Mouse (Mus musculus) limb, embryonic 13.5 days (tissue): ENCODE data around the gene Hoxd11. TPM values are rescaled to one million over a fixed set of nuclear protein-coding genes. Genes with fewer than 3 reads are reported as not detected.

Experiments
- ATAC-seq: fragments of 200-750 bp; cut with Nextera tagmentation; 2 replicates; pipeline ENCODE4 v1.8.0; 2017; ENCODE audit warnings: low read depth, moderate number of reproducible peaks, moderate TSS enrichment; ENCODE audit not compliant: low FRiP score
- H3K27ac ChIP-seq: fragments of 300-500 bp; sonication (generic); 2 replicates; pipeline ENCODE4 v1.5.1; 2015; ENCODE audit warnings: inconsistent platforms, mild to moderate bottlenecking, moderate library complexity
- H3K27me3 ChIP-seq: fragments of 300-500 bp; sonication (generic); 2 replicates; pipeline ENCODE4 v1.6.1; 2015; ENCODE audit warnings: mild to moderate bottlenecking, inconsistent platforms
- H3K36me3 ChIP-seq: fragments of 300-500 bp; sonication (generic); 2 replicates; pipeline ENCODE4 v1.6.1; 2015; ENCODE audit warnings: inconsistent platforms, mild to moderate bottlenecking, moderate library complexity
- H3K4me1 ChIP-seq: fragments of 300-500 bp; sonication (generic); 2 replicates; pipeline ENCODE4 v1.6.1; 2015; ENCODE audit warnings: inconsistent platforms
- H3K4me2 ChIP-seq: fragments of 300-500 bp; sonication (generic); replicated peaks from 2 replicates; pipeline ENCODE4 v1.6.1; 2015; ENCODE audit warnings: inconsistent platforms, mild to moderate bottlenecking, moderate library complexity
- H3K4me3 ChIP-seq: fragments of 300-500 bp; sonication (generic); 2 replicates; pipeline ENCODE4 v1.5.1; 2015; ENCODE audit warnings: moderate library complexity, mild to moderate bottlenecking, inconsistent platforms
- H3K9ac ChIP-seq: fragments of 300-500 bp; sonication (generic); 2 replicates; pipeline ENCODE4 v1.6.1; 2015; ENCODE audit warnings: mild to moderate bottlenecking, inconsistent platforms
- H3K9me3 ChIP-seq: fragments of 300-500 bp; sonication (generic); 2 replicates; pipeline ENCODE4 v1.6.1; 2016; ENCODE audit warnings: inconsistent platforms
- WGBS: fragments of 180-500 bp; shearing (Covaris S2); methylation state at CpG from one replicate; pipeline ENCODE4 v1.1.7; 2015; 5-methylcytosine and 5-hydroxymethylcytosine counted together
- polyA plus RNA-seq: library from polyadenylated mRNA; unstranded; fragments of >200 nt; fragmentation: Nextera tagmentation; extraction: Ambion mirVana; gene quantifications from 2 replicates; pipeline ENCODE4 v1.2.1, GENCODE M21; 2015

Gene Hoxd11
- polyA plus RNA-seq, 1 experiment from 2014 or later: 19.1 TPM

DNA sequence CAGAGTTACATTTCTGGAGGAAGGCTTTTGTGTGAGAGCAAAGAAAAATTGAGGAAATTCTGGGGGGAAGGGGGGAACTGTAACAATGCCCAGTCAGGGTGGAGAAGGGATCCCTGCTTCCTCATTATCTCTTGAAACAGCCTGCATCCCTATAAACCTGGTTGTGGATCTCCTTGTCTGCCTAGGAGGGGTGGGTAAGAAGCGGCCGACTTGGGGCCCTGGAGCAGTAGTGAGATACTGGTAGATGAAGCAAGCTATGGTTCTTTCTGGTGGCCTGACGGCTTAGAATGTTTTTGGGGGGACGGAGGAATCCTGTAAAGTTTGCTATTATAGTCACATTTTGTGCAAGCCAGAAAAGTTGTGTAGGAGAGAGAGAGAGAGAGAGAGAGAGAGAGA is 14.1 kb downstream of the Hoxd11 start:
- WGBS: 15% methylated on average over 4 of the region's 4 CpGs
- peaks cover 13% of the 10 kb centered on the region; the same call in 1 of the 2 replicates for H3K36me3 ChIP-seq
- H3K4me3 ChIP-seq: peak overlapping the region; percentile 60
- H3K27ac ChIP-seq: peak overlapping the region; percentile 95
- peaks cover 55% of the 10 kb centered on the region for H3K27me3 ChIP-seq
- no peaks in the 10 kb centered on the region for H3K9me3 ChIP-seq
- H3K9ac ChIP-seq: peak overlapping the region; percentile 92
- no peak for ATAC-seq
- peak overlapping the region; percentile 91 for H3K4me2 ChIP-seq
- peaks cover 61% of the 10 kb centered on the region for H3K4me1 ChIP-seq

DNA sequence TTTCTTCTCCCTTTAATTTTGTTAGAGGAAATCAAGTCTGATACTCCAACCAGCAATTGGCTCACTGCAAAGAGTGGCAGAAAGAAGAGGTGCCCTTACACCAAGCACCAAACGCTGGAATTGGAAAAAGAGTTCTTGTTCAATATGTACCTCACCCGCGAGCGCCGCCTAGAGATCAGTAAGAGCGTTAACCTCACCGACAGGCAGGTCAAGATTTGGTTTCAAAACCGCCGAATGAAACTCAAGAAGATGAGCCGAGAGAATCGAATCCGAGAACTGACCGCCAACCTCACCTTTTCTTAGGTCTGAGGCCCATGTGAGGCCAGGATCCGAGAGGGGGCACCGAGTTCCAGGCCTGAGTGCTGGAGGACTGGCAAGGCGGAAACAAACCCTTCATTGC is 14.7 kb downstream of the Hoxd11 start:
- Histone ChIP-seq H3K27ac (peak overlapping the region; percentile 39; the same call in 1 of the 2 replicates), H3K27me3 (peaks cover 53% of the 10 kb centered on the region), H3K36me3 (peaks cover 13% of the 10 kb centered on the region; the same call in 1 of the 2 replicates), H3K4me2 (peak overlapping the region; percentile 91), H3K4me1 (peaks cover 64% of the 10 kb centered on the region), H3K9ac (peak overlapping the region; percentile 92), H3K4me3 (peak overlapping the region; percentile 60), H3K9me3 (no peaks in the 10 kb centered on the region)
- ATAC-seq: no peak
- WGBS: 9% methylated on average over 16 of the region's 16 CpGs

DNA sequence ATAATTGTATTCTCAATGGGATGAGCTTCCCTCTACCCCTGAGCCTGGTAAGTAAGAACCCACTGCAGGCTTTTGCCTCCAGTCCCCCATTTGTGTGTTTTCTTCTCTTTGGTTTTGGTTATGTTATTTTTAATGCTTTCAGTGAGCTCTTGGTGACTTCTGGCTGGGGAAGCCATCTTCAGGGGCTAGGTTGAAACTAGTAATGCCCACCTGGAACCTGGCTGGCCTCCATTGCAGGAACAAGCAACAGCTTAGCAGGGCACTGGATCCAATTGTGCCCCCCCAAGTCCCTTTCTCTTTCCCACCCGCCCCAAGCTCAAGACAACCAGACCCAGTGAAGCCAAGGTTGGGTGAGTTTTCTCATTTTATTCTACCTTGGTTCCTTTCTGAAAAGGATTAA is 16.0 kb downstream of the Hoxd11 start:
- H3K27ac ChIP-seq: peak overlapping the region; percentile 81
- peak overlapping the region; percentile 60 for H3K4me3 ChIP-seq
- ATAC-seq: no peak
- peaks cover 72% of the 10 kb centered on the region for H3K4me1 ChIP-seq
- no peaks in the 10 kb centered on the region for H3K9me3 ChIP-seq
- H3K27me3 ChIP-seq: peaks cover 62% of the 10 kb centered on the region
- H3K36me3 ChIP-seq: peaks cover 13% of the 10 kb centered on the region; the same call in 1 of the 2 replicates
- 24% methylated on average over 1 of the region's 1 CpGs for WGBS
- H3K4me2 ChIP-seq: peak overlapping the region; percentile 91
- peak overlapping the region; percentile 90 for H3K9ac ChIP-seq

DNA sequence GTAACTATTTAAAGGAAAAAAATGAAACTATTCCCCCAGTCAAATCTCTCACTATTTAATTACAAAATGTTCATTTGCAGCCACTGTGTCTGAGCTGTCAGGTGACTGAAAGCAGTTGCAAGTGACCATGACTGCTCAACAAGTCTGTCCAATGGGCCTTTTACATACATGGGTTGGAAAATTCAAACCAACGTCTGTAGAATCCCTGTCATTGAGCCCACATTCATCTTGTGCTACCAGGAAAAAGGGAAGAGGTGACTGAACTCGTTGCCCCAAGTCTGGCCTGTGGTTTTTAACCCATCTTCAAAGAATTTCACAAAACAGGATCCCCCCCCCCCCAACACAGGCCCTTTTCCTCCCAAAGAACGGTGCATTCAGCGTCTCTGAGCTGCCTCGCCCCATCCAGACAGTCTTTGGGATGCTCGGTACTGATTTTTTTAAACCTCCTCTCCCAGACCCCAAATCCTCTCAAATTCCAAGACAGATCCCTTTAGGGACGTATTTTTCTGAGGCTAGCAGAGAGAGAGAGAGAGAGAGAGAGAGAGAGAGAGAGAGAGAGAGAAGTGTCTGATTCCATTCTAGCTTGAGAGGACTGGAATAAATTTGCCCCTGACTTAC is 16.6 kb downstream of the Hoxd11 start:
- peaks cover 78% of the 10 kb centered on the region for H3K4me1 ChIP-seq
- no peaks in the 10 kb centered on the region for H3K9me3 ChIP-seq
- H3K9ac ChIP-seq: peak overlapping the region; percentile 90
- peaks cover 13% of the 10 kb centered on the region; the same call in 1 of the 2 replicates for H3K36me3 ChIP-seq
- no peak for ATAC-seq
- H3K27ac ChIP-seq: peak overlapping the region; percentile 81
- peak overlapping the region; percentile 91 for H3K4me2 ChIP-seq
- 18% methylated on average over 7 of the region's 7 CpGs for WGBS
- H3K4me3 ChIP-seq: peak overlapping the region; percentile 60
- H3K27me3 ChIP-seq: peaks cover 67% of the 10 kb centered on the region

DNA sequence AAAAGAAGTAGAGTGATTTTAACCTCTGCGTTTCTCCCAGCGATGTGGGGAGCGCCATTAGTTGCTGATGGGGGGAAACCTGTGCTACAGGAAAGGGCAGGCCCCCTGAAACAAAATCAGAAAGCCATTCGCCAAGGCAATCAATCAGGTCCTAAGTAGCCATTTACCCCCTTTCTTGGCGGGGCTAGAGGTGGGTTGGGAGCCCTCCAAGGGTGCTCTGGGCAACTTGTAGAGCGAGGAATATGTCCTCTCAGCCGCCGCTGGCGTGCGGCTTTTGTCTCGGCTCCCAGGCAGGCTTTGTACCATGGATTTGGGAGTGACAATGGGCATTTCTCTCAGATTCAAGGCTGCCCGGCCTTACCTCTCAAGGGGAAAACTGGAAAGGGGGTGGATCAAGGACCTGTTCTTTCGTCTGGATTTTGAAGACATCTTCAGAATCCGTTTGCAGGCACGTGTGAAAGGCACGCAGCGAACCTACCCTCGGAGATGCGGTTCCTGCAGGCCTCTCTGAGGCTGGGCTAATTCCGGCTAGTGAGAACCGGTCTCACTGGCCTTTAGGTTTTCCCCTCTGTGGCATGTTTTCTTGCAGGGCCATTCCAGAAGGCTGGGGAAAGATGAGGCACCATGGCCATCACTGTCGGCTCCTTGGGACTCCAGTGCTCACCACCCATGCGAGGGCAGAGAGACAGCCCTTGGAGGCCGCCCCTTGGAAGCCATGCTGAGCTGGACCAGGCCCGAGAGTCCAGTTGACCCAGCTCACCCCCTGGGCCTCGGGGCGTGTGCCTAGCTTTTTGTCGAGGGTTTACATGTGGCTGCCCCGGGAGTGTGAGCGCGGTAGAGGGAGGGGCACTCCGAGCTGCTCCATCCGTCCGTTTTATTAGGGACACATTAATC is 17.3 kb downstream of the Hoxd11 start:
- no peaks in the 10 kb centered on the region for H3K9me3 ChIP-seq
- WGBS: 10% methylated on average over 34 of the region's 34 CpGs
- H3K4me1 ChIP-seq: peaks cover 74% of the 10 kb centered on the region
- peak; percentile 34 for ATAC-seq
- peak overlapping the region; percentile 60 for H3K4me3 ChIP-seq
- H3K9ac ChIP-seq: peak overlapping the region; percentile 90
- peaks cover 13% of the 10 kb centered on the region; the same call in 1 of the 2 replicates for H3K36me3 ChIP-seq
- H3K27ac ChIP-seq: peak overlapping the region; percentile 81
- peaks cover 68% of the 10 kb centered on the region for H3K27me3 ChIP-seq
- H3K4me2 ChIP-seq: peak overlapping the region; percentile 91

DNA sequence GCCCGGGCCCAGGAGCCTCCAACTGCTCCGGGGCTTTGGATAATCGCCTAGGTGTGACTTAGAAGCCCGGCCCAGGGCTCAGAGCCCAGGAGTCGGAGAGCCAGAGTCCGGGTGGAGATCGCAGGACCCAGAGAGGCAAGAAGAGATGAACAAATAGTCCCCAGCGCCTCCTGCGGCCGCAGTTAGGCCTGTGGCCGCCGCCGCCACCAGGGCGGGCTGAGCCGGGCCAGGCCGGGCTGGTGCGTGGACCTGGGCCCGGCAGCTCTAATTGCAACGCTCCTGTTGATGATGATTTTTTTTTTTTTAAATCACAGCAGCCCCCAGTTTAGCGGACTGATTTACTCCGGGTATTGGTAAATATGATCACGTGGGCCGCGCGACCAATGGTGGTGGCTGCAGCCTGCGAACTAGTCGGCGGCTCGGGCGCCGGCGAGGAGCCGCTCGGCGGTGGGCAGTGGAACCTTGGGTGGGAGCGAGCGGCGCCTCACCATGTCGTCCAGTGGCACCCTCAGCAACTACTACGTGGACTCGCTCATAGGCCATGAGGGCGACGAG is 18.3 kb downstream of the Hoxd11 start, which contains the start of gene Hoxd9:
Gene Hoxd9 (plus strand): TSS at position 161 of the 555 bp plus-strand sequence.
- peak within 1 kb of the TSS; percentile 91 for H3K4me2 ChIP-seq
- H3K4me1 ChIP-seq: peaks cover 66% of the 10 kb centered on the region
- no peaks in the 10 kb centered on the region for H3K9me3 ChIP-seq
- H3K27ac ChIP-seq: peak within 1 kb of the TSS; percentile 87
- H3K27me3 ChIP-seq: peaks cover 64% of the 10 kb centered on the region
- H3K36me3 ChIP-seq: peaks cover 5% of the 10 kb centered on the region; the same call in 1 of the 2 replicates
- H3K9ac ChIP-seq: peak within 1 kb of the TSS; percentile 90
- H3K4me3 ChIP-seq: peak within 1 kb of the TSS; percentile 60
- WGBS: under 1% methylated on average over 43 of the region's 43 CpGs
- ATAC-seq: peak; percentile 24

DNA sequence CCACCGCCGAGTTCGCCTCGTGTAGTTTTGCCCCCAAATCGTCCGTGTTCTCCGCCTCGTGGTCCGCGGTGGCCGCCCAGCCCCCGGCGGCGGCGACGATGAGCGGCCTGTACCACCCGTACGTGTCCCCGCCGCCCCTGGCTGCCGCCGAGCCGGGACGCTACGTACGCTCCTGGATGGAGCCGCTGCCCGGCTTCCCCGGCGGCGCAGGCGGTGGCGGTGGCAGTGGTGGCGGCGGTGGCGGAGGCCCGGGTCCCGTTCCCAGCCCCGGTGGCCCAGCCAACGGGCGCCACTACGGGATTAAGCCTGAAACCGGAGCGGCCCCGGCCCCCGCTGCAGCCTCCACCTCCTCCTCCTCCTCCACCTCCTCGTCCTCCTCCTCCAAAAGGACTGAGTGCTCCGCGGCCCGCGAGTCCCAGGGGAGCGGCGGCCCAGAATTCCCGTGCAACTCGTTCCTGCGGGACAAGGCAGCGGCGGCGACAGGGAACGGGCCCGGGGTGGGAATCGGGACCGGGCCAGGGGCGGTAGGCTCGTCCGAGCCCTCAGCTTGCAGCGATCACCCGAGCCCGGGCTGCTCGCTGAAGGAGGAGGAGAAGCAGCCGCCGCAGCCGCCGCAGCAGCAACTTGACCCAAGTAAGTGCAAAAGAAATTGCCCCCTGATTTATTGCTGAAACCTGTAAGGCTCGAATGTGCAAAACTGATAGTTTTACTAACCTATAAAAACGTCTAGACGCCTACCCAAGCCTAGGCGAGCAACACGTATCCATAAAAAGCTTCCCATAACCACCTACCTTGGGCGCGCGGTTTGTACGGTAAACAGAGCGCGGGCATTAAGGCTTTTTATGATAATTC is 19.1 kb downstream of the Hoxd11 start:
- under 1% methylated on average over 71 of the region's 86 CpGs for WGBS
- peak overlapping the region; percentile 87 for H3K27ac ChIP-seq
- H3K4me2 ChIP-seq: peak overlapping the region; percentile 91
- H3K36me3 ChIP-seq: no peaks in the 10 kb centered on the region
- ATAC-seq: 0 out of 2 replicates have a peak, but pooled peaks have one; percentile 21
- peaks cover 60% of the 10 kb centered on the region for H3K4me1 ChIP-seq
- H3K27me3 ChIP-seq: peaks cover 67% of the 10 kb centered on the region
- no peaks in the 10 kb centered on the region for H3K9me3 ChIP-seq
- peak overlapping the region; percentile 60 for H3K4me3 ChIP-seq
- peak overlapping the region; percentile 90 for H3K9ac ChIP-seq

DNA sequence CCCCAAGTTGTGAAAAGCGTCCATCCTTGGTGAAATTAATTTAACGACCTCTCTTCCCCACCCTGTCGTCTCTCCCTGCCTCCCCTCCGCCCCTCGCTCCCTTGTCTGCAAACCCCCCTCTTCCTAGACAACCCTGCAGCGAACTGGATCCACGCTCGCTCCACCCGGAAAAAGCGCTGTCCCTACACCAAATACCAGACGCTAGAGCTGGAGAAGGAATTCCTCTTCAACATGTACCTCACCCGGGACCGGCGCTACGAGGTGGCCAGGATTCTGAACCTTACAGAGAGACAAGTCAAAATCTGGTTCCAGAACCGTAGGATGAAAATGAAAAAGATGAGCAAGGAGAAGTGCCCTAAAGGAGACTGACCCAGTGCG is 19.7 kb downstream of the Hoxd11 start:
- H3K4me2 ChIP-seq: peak overlapping the region; percentile 91
- peak overlapping the region; percentile 60 for H3K4me3 ChIP-seq
- peaks cover 64% of the 10 kb centered on the region for H3K4me1 ChIP-seq
- H3K27me3 ChIP-seq: peaks cover 69% of the 10 kb centered on the region
- H3K9ac ChIP-seq: peak overlapping the region; percentile 90
- H3K27ac ChIP-seq: peak overlapping the region; percentile 87; the same call in 1 of the 2 replicates
- H3K36me3 ChIP-seq: no peaks in the 10 kb centered on the region
- ATAC-seq: no peak
- 3% methylated on average over 17 of the region's 17 CpGs for whole genome bisulfite sequencing
- H3K9me3 ChIP-seq: no peaks in the 10 kb centered on the region

DNA sequence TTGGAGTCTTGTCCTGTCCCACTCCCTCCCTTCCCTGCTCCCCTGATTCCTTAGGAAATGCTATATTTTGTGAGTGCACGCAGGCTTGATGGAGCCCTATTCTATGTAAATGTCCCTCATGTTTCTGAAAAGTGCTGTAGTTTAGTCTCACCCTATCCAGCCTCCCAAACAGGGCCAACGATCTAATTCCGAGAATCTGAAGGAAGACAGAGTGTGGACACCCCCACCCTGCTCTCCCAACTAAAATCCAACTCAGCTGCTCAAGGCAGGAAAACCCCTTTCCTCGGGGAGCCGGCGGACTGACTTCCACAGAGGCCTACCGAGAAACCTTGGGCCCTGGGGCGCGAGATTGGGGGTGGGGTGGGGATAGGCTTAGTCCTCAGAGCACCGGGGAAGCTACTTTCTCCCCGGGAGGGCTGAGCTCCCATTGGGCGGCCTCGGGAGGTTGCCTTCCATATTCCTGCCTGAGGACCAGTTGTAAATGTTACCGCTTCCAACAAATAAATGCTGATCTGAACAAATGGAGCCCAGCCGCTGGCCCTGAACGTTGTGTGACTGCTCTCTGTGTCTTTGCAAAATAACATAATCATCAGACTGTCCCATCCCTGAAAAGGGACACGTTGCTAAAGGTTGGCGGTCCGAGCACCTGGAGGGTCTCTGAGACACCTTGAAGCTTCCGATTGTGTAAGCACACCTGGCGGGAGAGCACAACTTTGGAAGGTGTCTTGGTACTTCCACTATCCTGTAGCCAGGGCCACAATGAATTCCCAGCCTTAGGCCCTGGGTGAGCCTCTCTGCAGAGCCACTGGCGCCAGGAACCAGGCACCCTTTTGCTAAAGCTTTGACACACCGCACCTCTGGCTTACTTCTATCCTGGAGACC is 20.5 kb downstream of the Hoxd11 start:
- peak overlapping the region; percentile 91 for H3K4me2 ChIP-seq
- H3K4me3 ChIP-seq: peak overlapping the region; percentile 60
- peaks cover 76% of the 10 kb centered on the region for H3K27me3 ChIP-seq
- no peaks in the 10 kb centered on the region for H3K9me3 ChIP-seq
- ATAC-seq: no peak
- peaks cover 64% of the 10 kb centered on the region for H3K4me1 ChIP-seq
- peak overlapping the region; percentile 10; the same call in 1 of the 2 replicates for H3K27ac ChIP-seq
- H3K9ac ChIP-seq: peak overlapping the region; percentile 90
- 16% methylated on average over 23 of the region's 23 CpGs for WGBS
- H3K36me3 ChIP-seq: no peaks in the 10 kb centered on the region

DNA sequence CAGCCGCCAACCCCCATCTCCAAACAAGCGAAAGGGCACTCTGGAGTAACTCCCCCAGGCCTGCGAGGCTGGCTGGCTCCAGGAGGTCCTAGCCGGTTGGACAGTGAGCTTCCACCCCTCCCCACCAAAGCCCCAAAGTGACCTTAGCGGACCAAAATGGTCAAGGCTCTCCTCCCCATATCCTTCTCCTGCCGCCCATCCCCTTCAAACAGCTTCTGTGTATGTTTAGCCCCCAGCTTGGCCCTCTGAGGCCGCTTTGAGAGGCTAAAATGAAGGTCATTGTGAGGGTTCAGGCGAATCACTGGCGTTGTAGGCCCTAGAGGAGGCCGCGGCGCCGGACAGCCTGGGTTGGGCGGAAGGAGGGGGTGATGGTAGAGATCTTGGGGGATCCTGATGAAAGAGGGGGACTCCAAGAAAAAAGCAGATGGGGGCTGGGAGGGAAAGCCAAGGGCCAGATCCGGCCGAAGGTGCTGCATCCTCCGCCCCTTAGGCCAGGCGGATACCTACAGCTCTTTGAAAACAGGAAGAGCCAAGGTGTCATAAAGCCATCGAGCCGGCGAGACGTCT is 21.3 kb downstream of the Hoxd11 start:
- no peaks in the 10 kb centered on the region for H3K36me3 ChIP-seq
- peak overlapping the region; percentile 60 for H3K4me3 ChIP-seq
- no peaks in the 10 kb centered on the region for H3K9me3 ChIP-seq
- peaks cover 59% of the 10 kb centered on the region for H3K4me1 ChIP-seq
- 13% methylated on average over 22 of the region's 22 CpGs for WGBS
- ATAC-seq: no peak
- H3K27me3 ChIP-seq: peaks cover 76% of the 10 kb centered on the region
- peak overlapping the region; percentile 91 for H3K4me2 ChIP-seq
- peak overlapping the region; percentile 10; the same call in 1 of the 2 replicates for H3K27ac ChIP-seq
- peak overlapping the region; percentile 90; the same call in 1 of the 2 replicates for H3K9ac ChIP-seq
